Mouse (Mus musculus) kidney, adult 2 months (tissue): ENCODE data around the gene Galp.
"Not testable (repeated sequence)": the region's sequence is repeated elsewhere in the genome, so short reads cannot be mapped to it uniquely, and the experiment has no call there.

Experiments
- CTCF ChIP-seq: fragments of 200-500 bp; conservative IDR thresholded peaks from 2 replicates; pipeline ENCODE4 v1.5.1; 2011; ENCODE audit warnings: low read depth, mild to moderate bottlenecking, control low read depth, low read length, moderate library complexity, mixed read lengths; ENCODE audit not compliant: insufficient read depth, insufficient read length
- POLR2A ChIP-seq: fragments of 200-500 bp; IDR thresholded peaks from one replicate; pipeline ENCODE4 v1.6.1; 2011; ENCODE audit warnings: low read depth, low read length, control low read depth

- TF ChIP-seq POLR2A, CTCF: not testable (repeated sequence)
These were observed 63.1 kb downstream of the Galp start for GRCm38 (mm10) chr7:6260004-6260403.
